ENCODE assay signal across 19 mouse cellular contexts in the genomic region with DNA sequence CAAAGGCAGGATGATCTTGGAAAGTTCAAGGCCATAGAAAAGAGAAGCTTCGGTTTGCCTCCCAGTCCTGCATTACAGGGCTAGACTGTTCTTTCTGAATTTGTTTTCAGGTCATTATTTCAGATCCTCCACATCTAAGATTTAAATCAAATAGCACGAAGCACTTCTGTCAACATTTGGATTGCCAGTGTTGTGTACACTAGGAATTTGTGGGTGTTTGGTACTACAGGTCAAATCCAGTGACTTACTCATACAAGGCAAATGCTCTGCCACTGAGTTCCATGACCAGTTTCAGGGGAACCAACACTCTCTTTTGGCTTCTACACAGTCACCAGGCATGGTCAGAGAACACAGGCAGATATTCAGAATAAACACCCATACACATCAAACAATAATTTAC. TPM values are rescaled to one million over a fixed set of nuclear protein-coding genes. Genes with fewer than 3 reads are reported as not detected.
A peak's percentile ranks its signal among the peaks of the same experiment; 100 is the strongest.
DNase-seq lines count a peak whose midpoint lies in the region; ATAC-seq and TF ChIP-seq lines count a peak whose summit lies in the region.
"Had no signal": no experiment of that assay in that cellular context is flagged by ENCODE, and none has a peak within 500 bp of the region (broad histone marks: within the 10 kb centered on the region; RNA-seq: fewer than 3 reads in every experiment).

No protein-coding gene starts in this region.

- no peak overlapping the region for H3K4me2 ChIP-seq in liver, postnatal 0 days (ENCODE audit: low read depth, low read length)
- H3K4me2 ChIP-seq in liver, embryonic 12.5 days, result no peak overlapping the region
- no peak overlapping the region for H3K4me2 ChIP-seq in forebrain, postnatal 0 days (ENCODE audit: low read depth)
- H3K4me2 ChIP-seq: forebrain, embryonic 12.5 days; hindbrain, embryonic 12.5 days had no signal

- H3K4me1 ChIP-seq in liver, postnatal 0 days (ENCODE audit: insufficient read depth), result peaks cover 18% of the 10 kb centered on the region
- peaks cover 18% of the 10 kb centered on the region for H3K4me1 ChIP-seq in liver, embryonic 12.5 days
- H3K4me1 ChIP-seq in forebrain, postnatal 0 days (ENCODE audit: insufficient read depth), result no peaks in the 10 kb centered on the region
- H3K4me1 ChIP-seq: forebrain, embryonic 12.5 days; hindbrain, embryonic 12.5 days had no signal

- H3K27me3 ChIP-seq in liver, postnatal 0 days (ENCODE audit: insufficient read depth, low read length), result no peaks in the 10 kb centered on the region
- no peaks in the 10 kb centered on the region for H3K27me3 ChIP-seq in liver, embryonic 12.5 days (replicated peaks)
- no peaks in the 10 kb centered on the region for H3K27me3 ChIP-seq in forebrain, postnatal 0 days (ENCODE audit: insufficient read depth, low read length)
- H3K27me3 ChIP-seq: forebrain, embryonic 12.5 days; hindbrain, embryonic 12.5 days had no signal

- WGBS in liver, postnatal 0 days (ENCODE audit: insufficient replicate concordance), result 70% methylated on average over 2 of the region's 2 CpGs
- WGBS in liver, embryonic 12.5 days (ENCODE audit: insufficient replicate concordance), result 78% methylated on average over 2 of the region's 2 CpGs
- 93% methylated on average over 2 of the region's 2 CpGs for WGBS in forebrain, postnatal 0 days

- H3K9me3 ChIP-seq in liver, postnatal 0 days (ENCODE audit: low read length), result no peaks in the 10 kb centered on the region
- H3K9me3 ChIP-seq in liver, embryonic 12.5 days (replicated peaks), result no peaks in the 10 kb centered on the region
- H3K9me3 ChIP-seq in forebrain, postnatal 0 days (ENCODE audit: low read length), result no peaks in the 10 kb centered on the region
- H3K9me3 ChIP-seq: forebrain, embryonic 12.5 days; hindbrain, embryonic 12.5 days had no signal

- peaks cover 25% of the 10 kb centered on the region for H3K36me3 ChIP-seq in liver, postnatal 0 days (replicated peaks; ENCODE audit: insufficient read depth, low read length)
- H3K36me3 ChIP-seq in liver, embryonic 12.5 days, result peaks cover 58% of the 10 kb centered on the region
- peaks cover 19% of the 10 kb centered on the region for H3K36me3 ChIP-seq in forebrain, postnatal 0 days (ENCODE audit: insufficient read depth)

- no peak for TF ChIP-seq EP300 in liver, postnatal 0 days (IDR thresholded peaks at IDR 0.05; ENCODE audit: low read depth)

- intact Hi-C loops in left cerebral cortex, adult 2 months (cut with DNase I), result no loop called here

- no peak overlapping the region for H3K4me3 ChIP-seq in left cerebral cortex, adult 2 months
- H3K4me3 ChIP-seq in liver, postnatal 0 days (ENCODE audit: low read depth, low read length), result no peak overlapping the region
- no peak overlapping the region for H3K4me3 ChIP-seq in liver, embryonic 12.5 days
- H3K4me3 ChIP-seq in forebrain, postnatal 0 days (ENCODE audit: low read depth, low read length), result no peak overlapping the region
- H3K4me3 ChIP-seq: forebrain, embryonic 12.5 days; hindbrain, embryonic 12.5 days had no signal

- no peak overlapping the region for H3K9ac ChIP-seq in liver, postnatal 0 days (replicated peaks)
- H3K9ac ChIP-seq in liver, embryonic 12.5 days, result no peak overlapping the region
- H3K9ac ChIP-seq in forebrain, postnatal 0 days, result no peak overlapping the region
- H3K9ac ChIP-seq: forebrain, embryonic 12.5 days; hindbrain, embryonic 12.5 days had no signal

- ATAC-seq in liver, postnatal 0 days, result peak; percentile 27; the same call in 1 of the 2 replicates
- ATAC-seq in liver, embryonic 12.5 days, result no peak
- no peak for ATAC-seq in forebrain, postnatal 0 days
- ATAC-seq: forebrain, embryonic 16.5 days; hindbrain, embryonic 16.5 days had no signal

- TF ChIP-seq CTCF in left cerebral cortex, adult 2 months (IDR thresholded peaks at IDR 0.05), result no peak
- TF ChIP-seq CTCF in liver, postnatal 0 days (IDR thresholded peaks at IDR 0.05; ENCODE audit: low read depth), result no peak
- no peak for TF ChIP-seq CTCF in forebrain, postnatal 0 days (IDR thresholded peaks at IDR 0.05; ENCODE audit: low read depth)

- H3K27ac ChIP-seq in left cerebral cortex, adult 2 months, result peak overlapping the region; percentile 22; the same call in 1 of the 2 replicates
- no peak overlapping the region for H3K27ac ChIP-seq in liver, postnatal 0 days (ENCODE audit: low read depth)
- H3K27ac ChIP-seq in liver, embryonic 12.5 days, result no peak overlapping the region
- H3K27ac ChIP-seq in forebrain, postnatal 0 days (ENCODE audit: low read depth, low read length), result no peak overlapping the region
- H3K27ac ChIP-seq: forebrain, embryonic 12.5 days; hindbrain, embryonic 12.5 days had no signal

- no peak for DNase-seq in left cerebral cortex, adult 2 months (ENCODE audit: extremely low spot score in 1 of 2, low spot score in 2 of 2)
- no peak for DNase-seq in left cerebral cortex, adult 11 months (ENCODE audit: low spot score)
- no peak for DNase-seq in liver, postnatal 0 days
- DNase-seq in lung, postnatal 36 days, result peak; percentile 32
- no peak for DNase-seq in lung, postnatal 14 days
- no peak for DNase-seq in forebrain, postnatal 0 days
- DNase-seq: adrenal gland, adult 8-10 months; adrenal gland, postnatal 36 days; cerebellum, adult 2 months; cerebellum, postnatal 10 days; gastrocnemius, postnatal 36 days; heart, postnatal 10 days; heart, postnatal 4 days had no signal

RNA-seq across cellular contexts. Expression of gene Dnaja2, which starts 21.7 kb away (rescaled TPM):
- 100 to 1,000 TPM; 175 to 199 TPM for total RNA-seq in left cerebral cortex, adult 2 months (2021)
- 82.9 and 89.2 TPM in 2 replicates for polyA plus RNA-seq in liver, postnatal 0 days (2015; fragmentation: Nextera tagmentation; extraction: Ambion mirVana)
- 124 TPM in 2 replicates for polyA plus RNA-seq in liver, embryonic 12.5 days (2016; fragmentation: Nextera tagmentation; extraction: Ambion mirVana)
- total RNA-seq in forebrain, postnatal 0 days (2014; rRNA removed), result 87.3 and 89.7 TPM in 2 replicates
- polyA plus RNA-seq in forebrain, postnatal 0 days (2015; fragmentation: Nextera tagmentation; extraction: Ambion mirVana), result 164 and 166 TPM in 2 replicates

RNA-seq across cellular contexts. Expression of gene Gpt2, which starts 41.1 kb away (rescaled TPM):
- total RNA-seq in left cerebral cortex, adult 2 months (2021), result 10 to 100 TPM; 62.7 to 70.0 TPM
- polyA plus RNA-seq in liver, postnatal 0 days (2015; fragmentation: Nextera tagmentation; extraction: Ambion mirVana), result 11.1 and 14.4 TPM in 2 replicates
- 18.5 and 20.1 TPM in 2 replicates for polyA plus RNA-seq in liver, embryonic 12.5 days (2016; fragmentation: Nextera tagmentation; extraction: Ambion mirVana)
- total RNA-seq in forebrain, postnatal 0 days (2014; rRNA removed), result 50.2 and 51.5 TPM in 2 replicates
- 18.8 and 24.5 TPM in 2 replicates for polyA plus RNA-seq in forebrain, postnatal 0 days (2015; fragmentation: Nextera tagmentation; extraction: Ambion mirVana)
- polyA plus RNA-seq: G1E had no signal
